Mouse (Mus musculus): Measurements from ENCODE around the gene Lrrk1. TPM values are rescaled to one million over a fixed set of nuclear protein-coding genes. Genes with fewer than 3 reads are reported as not detected.
"Not testable (repeated sequence)": the region's sequence is repeated elsewhere in the genome, so short reads cannot be mapped to it uniquely, and the experiment has no call there.

The Lrrk1 gene
- polyA plus RNA-seq, 1 experiment from 2014 or later: 19.5 TPM

DNA sequence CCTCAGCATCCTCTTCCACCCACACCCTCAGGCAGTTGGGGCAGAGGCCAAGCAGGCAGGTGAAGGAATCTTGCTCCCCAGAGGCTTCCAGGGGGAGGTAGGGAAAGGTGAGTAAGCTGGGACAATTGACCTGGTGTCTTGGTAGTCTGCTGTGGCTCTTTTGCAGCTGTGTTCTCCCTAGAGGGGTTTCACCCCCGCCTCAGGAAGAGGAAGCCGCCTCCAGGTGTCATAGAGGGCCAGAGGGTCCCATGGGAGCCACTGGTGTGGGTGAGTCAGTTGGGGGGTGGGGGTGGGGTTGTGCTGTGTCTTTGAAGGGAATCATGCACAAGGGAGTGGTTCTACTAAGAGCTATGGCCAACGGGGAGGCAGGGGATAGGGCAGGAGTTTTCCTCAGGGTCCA, 193.6 kb downstream of the Lrrk1 start:
- Histone ChIP-seq H3K27ac (no peak overlapping the region), H3K9ac (no peak overlapping the region), H3K9me3 (no peaks in the 10 kb centered on the region), H3K4me2 (no peak overlapping the region), H3K4me3 (replicated peaks) (no peak overlapping the region), H3K36me3 (no peaks in the 10 kb centered on the region), H3K4me1 (0 out of 2 replicates have a peak, but pooled peaks cover 5% of the 10 kb centered on the region), H3K27me3 (replicated peaks) (no peaks in the 10 kb centered on the region)
- ATAC-seq (ENCODE audit: insufficient read depth, low FRiP score, low read depth): no peak
- 75% methylated on average over 3 of the region's 3 CpGs for WGBS

DNA sequence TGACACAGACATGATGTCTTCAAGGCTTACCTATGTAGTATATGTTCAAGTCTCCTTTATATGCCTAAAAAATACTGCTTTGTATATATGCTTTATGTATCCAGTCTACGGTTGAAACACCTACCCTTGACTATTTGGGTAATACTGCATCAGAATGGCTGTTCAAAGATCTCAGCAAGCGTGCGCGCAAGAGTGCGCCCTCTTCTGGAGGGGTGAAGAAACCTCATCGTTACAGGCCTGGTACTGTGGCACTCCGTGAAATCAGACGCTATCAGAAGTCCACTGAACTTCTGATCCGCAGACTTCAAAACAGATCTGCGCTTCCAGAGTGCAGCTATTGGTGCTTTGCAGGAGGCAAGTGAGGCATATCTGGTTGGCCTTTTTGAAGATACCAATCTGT, 197.8 kb downstream of the Lrrk1 start:
- H3K4me3 ChIP-seq (replicated peaks); H3K27ac ChIP-seq; H3K9me3 ChIP-seq; H3K4me2 ChIP-seq; H3K27me3 ChIP-seq (replicated peaks); H3K9ac ChIP-seq; H3K4me1 ChIP-seq; H3K36me3 ChIP-seq; ATAC-seq (ENCODE audit: insufficient read depth, low FRiP score, low read depth): not testable (repeated sequence)
- WGBS: 88% methylated on average over 10 of the region's 10 CpGs

DNA sequence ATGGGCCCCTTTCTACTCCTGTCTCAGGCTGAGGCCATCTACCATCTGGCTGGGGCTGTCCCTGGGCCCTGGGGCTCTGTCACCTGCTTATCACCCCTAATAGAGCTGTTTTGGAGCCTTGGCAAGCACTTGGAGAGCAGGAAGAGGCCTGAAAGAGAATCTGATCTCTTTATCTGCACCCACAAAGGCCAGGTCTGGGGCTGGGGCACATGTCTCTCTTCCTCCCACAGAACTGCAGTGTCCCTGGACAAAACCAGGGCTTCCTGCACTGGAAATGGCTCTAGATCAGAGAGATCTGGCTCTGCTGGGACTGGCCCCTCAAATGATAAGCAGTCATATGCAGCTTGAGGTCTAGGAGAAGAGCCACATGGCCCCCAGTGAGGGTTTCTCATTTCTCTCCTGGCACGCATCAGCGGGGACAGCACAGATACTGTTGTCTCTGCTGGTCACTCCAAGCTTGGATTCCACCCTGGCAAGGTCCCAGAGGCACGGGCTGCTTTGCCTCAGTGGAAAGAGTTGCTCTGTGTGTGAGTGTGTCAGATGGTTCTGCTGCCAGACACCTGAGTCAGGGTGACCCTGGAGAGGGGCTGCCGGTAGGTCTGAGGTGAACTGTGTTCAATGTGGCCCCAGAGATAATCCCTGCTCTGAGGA, 200.4 kb downstream of the Lrrk1 start:
- WGBS: 75% methylated on average over 4 of the region's 4 CpGs
- Histone ChIP-seq H3K27ac (no peak overlapping the region), H3K36me3 (no peaks in the 10 kb centered on the region), H3K4me2 (no peak overlapping the region), H3K9ac (no peak overlapping the region), H3K27me3 (replicated peaks) (no peaks in the 10 kb centered on the region), H3K4me3 (replicated peaks) (no peak overlapping the region), H3K4me1 (no peaks in the 10 kb centered on the region), H3K9me3 (no peaks in the 10 kb centered on the region)
- ATAC-seq (ENCODE audit: insufficient read depth, low FRiP score, low read depth): peak; percentile 16; the same call in 1 of the 2 replicates

DNA sequence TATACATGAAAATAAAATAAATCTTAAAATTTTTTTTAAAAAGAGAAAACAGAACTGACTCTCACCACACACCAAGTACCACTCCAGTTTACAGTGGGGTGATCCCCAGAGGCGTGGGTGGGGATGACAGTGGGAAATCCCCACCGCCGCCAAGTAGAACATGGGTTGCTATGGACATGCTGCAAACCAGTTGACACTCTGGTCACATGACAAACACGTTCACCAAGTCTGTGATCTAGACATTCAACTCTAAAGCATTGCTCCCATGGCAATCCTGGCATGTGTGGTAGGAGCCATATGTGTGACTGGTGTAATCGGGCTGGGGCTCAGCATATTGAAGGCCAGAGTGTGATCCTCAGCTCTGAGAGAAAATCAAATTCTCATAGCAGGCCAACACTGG, 202.8 kb downstream of the Lrrk1 start:
- Histone ChIP-seq H3K4me2 (no peak overlapping the region), H3K27ac (no peak overlapping the region), H3K4me3 (replicated peaks) (no peak overlapping the region), H3K4me1 (no peaks in the 10 kb centered on the region), H3K9me3 (no peaks in the 10 kb centered on the region), H3K36me3 (no peaks in the 10 kb centered on the region), H3K27me3 (replicated peaks) (no peaks in the 10 kb centered on the region), H3K9ac (no peak overlapping the region)
- 91% methylated on average over 5 of the region's 5 CpGs for WGBS
- no peak for ATAC-seq (ENCODE audit: insufficient read depth, low FRiP score, low read depth)

DNA sequence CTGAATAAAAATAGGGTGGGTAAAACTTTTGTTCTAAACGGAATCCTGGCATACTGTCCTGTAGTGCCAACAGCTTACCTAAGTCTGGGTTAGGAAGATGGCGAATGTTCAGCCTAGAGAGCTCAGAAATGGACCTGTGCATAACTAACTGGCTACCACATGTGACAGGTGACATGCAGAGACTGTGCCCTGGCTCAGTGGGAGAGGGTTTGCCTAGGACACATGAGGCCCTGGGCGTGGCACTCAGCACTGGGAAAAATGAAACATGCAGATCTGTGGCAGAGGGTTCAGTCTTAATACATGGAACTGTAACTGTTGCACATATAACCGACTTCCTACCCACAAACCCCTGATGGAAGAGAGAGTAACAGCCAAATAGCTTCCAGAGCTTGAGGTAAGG, 204.1 kb downstream of the Lrrk1 start:
- Histone ChIP-seq H3K4me3 (replicated peaks) (no peak overlapping the region), H3K4me2 (no peak overlapping the region), H3K27ac (no peak overlapping the region), H3K9me3 (no peaks in the 10 kb centered on the region), H3K36me3 (no peaks in the 10 kb centered on the region), H3K9ac (no peak overlapping the region), H3K27me3 (replicated peaks) (no peaks in the 10 kb centered on the region), H3K4me1 (no peaks in the 10 kb centered on the region)
- WGBS: 78% methylated on average over 4 of the region's 4 CpGs
- no peak for ATAC-seq (ENCODE audit: insufficient read depth, low FRiP score, low read depth)

DNA sequence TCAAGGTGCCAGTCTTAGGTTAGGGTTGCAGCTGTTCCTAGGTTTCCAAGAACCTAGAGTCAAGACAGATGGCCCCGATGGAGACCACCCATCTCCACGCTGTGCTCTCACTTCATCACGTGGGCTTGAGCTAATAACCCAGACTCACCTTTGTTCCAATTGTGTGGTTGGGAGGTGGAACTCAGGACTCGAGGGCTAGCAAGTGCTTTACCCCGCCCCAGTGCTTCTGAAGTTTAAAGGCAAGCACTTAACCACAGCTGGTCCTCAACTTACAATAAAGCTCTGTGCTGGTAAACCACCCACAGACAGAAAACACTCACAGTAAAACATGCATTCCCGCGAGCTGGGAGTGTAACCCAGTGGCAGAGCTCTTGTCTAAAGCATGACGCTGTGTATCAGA, 204.7 kb downstream of the Lrrk1 start:
- WGBS: 58% methylated on average over 8 of the region's 8 CpGs
- no peaks in the 10 kb centered on the region for H3K9me3 ChIP-seq
- ATAC-seq (ENCODE audit: insufficient read depth, low FRiP score, low read depth): no peak
- no peak overlapping the region for H3K4me2 ChIP-seq
- H3K36me3 ChIP-seq: no peaks in the 10 kb centered on the region
- H3K4me1 ChIP-seq: no peaks in the 10 kb centered on the region
- H3K27me3 ChIP-seq (replicated peaks): no peaks in the 10 kb centered on the region
- H3K9ac ChIP-seq: no peak overlapping the region
- no peak overlapping the region for H3K4me3 ChIP-seq (replicated peaks)
- no peak overlapping the region for H3K27ac ChIP-seq

DNA sequence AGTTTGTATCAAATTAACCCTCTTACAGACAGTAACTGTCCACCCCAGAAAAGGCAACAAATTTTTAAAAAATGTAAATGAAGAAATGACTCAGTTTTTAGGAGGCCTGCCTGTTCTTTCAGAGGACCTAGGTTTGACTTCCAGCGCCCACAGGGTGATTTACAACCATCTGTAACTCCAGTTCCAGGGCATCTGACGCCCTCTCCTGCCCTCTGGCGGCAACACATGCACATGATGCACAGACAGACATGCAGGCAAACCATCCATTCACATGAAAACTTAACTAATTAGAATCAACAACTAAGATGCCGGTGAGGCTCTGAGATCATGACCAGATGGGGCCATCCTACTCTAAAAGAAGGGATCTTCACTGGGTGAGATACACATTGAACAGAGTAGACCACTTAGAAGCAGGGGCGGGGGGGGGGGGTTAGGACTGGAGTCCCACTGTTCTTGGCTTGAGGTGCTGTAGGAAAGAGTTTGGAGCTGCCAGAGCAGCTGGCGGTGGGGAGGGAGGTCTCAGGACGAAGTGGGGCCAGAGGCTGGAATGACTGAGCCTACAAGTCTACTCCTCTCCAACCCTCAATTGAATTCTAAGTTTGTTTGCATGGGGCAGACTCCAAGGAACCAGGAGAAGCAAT, 206.0 kb downstream of the Lrrk1 start:
- Histone ChIP-seq H3K9ac (no peak overlapping the region), H3K4me1 (no peaks in the 10 kb centered on the region), H3K4me2 (no peak overlapping the region), H3K36me3 (no peaks in the 10 kb centered on the region), H3K4me3 (replicated peaks) (no peak overlapping the region), H3K27ac (no peak overlapping the region), H3K27me3 (replicated peaks) (no peaks in the 10 kb centered on the region), H3K9me3 (no peaks in the 10 kb centered on the region)
- 81% methylated on average over 7 of the region's 7 CpGs for WGBS
- ATAC-seq (ENCODE audit: insufficient read depth, low FRiP score, low read depth): no peak

DNA sequence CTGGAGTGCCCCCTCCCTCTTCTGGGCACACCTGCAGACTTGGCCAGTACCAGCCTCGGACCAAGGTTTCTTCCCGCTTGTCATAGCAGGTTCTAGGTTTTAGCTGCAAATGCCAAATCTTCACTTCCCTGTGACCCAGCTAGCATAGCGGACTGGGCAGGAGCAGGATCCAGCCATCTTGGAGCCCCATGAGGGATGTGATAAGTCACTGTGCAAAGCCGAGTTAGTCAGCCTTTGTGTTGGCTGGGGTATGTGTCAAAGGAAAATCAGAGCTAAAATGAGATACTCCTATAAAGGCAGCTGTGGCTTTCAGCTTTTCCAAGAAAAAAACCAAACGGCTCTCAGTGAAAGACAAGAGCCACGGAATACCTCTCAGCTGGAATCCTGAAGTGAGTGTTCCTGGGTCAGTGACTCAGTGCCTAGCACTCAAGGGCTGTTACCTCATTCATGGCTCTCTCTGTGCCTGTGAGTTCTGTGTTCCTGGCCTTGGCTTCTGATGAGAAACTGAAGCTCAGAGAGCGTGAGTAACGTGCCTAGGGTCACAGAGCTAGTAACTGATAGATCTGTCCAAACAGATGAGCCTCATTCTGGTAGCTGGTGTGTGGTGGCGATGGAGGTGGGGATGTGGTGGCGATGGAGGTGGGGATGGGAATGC, 207.3 kb downstream of the Lrrk1 start:
- no peak overlapping the region for H3K4me3 ChIP-seq (replicated peaks)
- no peaks in the 10 kb centered on the region for H3K4me1 ChIP-seq
- no peaks in the 10 kb centered on the region for H3K36me3 ChIP-seq
- WGBS: 81% methylated on average over 10 of the region's 10 CpGs
- no peak overlapping the region for H3K27ac ChIP-seq
- no peak for ATAC-seq (ENCODE audit: insufficient read depth, low FRiP score, low read depth)
- H3K9ac ChIP-seq: no peak overlapping the region
- no peaks in the 10 kb centered on the region for H3K27me3 ChIP-seq (replicated peaks)
- H3K9me3 ChIP-seq: no peaks in the 10 kb centered on the region
- no peak overlapping the region for H3K4me2 ChIP-seq

DNA sequence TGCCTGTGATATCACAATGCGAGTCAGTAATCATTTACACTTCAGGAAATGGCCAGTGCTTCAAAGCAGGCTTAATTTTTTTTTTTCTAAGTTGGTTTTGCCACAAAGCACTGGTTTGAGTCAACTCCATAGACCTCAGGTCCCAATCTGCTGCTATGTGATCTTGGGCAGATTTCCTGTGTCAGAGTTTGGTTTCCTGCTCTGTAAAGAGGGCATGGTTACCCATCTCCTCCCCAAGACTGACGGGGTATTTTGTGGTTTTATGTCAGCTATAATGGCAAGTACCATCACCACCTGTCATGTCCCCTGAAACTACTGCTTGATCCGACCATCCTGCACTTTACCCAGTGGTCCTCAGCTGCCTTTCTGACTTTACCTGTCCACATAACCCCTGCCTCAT, 207.9 kb downstream of the Lrrk1 start:
- no peaks in the 10 kb centered on the region for H3K27me3 ChIP-seq (replicated peaks)
- no peak overlapping the region for H3K9ac ChIP-seq
- no peak overlapping the region for H3K4me2 ChIP-seq
- no peak overlapping the region for H3K27ac ChIP-seq
- no peaks in the 10 kb centered on the region for H3K36me3 ChIP-seq
- no peaks in the 10 kb centered on the region for H3K4me1 ChIP-seq
- no peak overlapping the region for H3K4me3 ChIP-seq (replicated peaks)
- ATAC-seq (ENCODE audit: insufficient read depth, low FRiP score, low read depth): no peak
- no peaks in the 10 kb centered on the region for H3K9me3 ChIP-seq
- WGBS: 73% methylated on average over 3 of the region's 3 CpGs

DNA sequence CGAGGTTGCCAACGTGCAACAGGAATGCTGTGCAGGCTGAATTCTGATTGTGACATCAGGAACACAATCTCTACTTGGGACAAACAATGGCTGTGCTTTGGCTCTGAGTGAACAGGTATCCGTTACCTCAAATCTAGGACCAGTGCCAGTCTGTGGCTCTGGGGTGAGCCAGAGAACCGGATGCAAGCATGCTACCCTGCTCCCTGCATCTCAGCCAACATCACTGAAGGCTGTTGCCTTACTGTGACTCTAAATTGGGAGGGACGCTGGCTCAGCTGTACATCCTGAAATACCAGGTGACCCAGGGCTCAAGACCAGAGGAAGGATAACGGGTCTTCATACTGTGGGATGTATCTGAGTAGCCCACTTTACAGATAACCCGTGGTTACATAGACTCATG, 208.4 kb downstream of the Lrrk1 start:
- no peaks in the 10 kb centered on the region for H3K4me1 ChIP-seq
- H3K36me3 ChIP-seq: no peaks in the 10 kb centered on the region
- H3K27ac ChIP-seq: no peak overlapping the region
- H3K27me3 ChIP-seq (replicated peaks): no peaks in the 10 kb centered on the region
- 84% methylated on average over 7 of the region's 7 CpGs for WGBS
- ATAC-seq (ENCODE audit: insufficient read depth, low FRiP score, low read depth): no peak
- H3K9ac ChIP-seq: no peak overlapping the region
- no peak overlapping the region for H3K4me2 ChIP-seq
- H3K9me3 ChIP-seq: no peaks in the 10 kb centered on the region
- H3K4me3 ChIP-seq (replicated peaks): no peak overlapping the region

DNA sequence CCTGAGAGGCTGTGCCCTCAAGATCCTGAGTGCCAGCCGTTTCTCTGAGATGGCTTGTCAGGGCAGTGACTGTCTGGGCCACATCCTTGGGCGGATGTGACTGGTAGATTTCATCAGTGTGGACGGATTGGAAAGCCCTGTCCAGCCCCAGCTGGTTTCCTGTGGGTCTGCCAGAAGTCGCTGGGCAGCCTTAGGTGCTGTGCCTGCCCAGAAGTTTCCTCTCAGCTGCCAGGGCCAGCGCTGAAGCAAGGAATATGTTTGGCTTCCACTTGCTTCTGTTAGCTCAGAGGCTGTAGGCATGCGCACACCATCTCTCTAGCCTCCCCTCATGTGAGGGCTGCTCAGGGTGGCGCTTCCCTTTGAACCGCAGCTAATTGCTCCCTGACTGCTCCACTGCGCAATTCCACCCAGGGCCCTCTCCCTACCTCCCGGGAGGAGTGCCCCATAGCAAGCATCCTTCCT, 209.0 kb downstream of the Lrrk1 start:
- peaks cover 4% of the 10 kb centered on the region; the same call in 1 of the 2 replicates for H3K36me3 ChIP-seq
- no peak overlapping the region for H3K27ac ChIP-seq
- H3K4me3 ChIP-seq (replicated peaks): no peak overlapping the region
- no peaks in the 10 kb centered on the region for H3K4me1 ChIP-seq
- ATAC-seq (ENCODE audit: insufficient read depth, low FRiP score, low read depth): no peak
- H3K9ac ChIP-seq: no peak overlapping the region
- H3K9me3 ChIP-seq: no peaks in the 10 kb centered on the region
- 53% methylated on average over 10 of the region's 10 CpGs for WGBS
- H3K4me2 ChIP-seq: no peak overlapping the region
- H3K27me3 ChIP-seq (replicated peaks): no peaks in the 10 kb centered on the region

DNA sequence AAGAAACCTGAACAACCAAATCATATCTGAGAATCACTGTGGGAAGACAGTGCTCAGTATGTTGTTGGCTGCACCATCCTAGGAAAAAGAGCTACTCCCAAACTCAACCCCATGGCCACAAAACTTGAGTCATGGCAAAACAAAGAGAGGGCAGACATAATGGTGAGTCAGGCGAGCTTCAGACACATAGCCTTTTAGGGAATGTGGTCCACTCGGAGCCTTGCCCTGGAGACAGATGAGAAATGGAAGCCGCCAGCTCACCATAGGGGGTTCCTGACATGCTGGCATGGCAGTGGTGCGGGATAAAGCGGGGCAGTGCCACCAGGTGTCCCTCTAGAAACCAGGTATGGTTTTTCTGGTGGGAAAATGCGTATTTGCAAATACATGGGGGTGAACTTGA, 210.0 kb downstream of the Lrrk1 start:
- 88% methylated on average over 6 of the region's 6 CpGs for WGBS
- no peak for ATAC-seq (ENCODE audit: insufficient read depth, low FRiP score, low read depth)
- Histone ChIP-seq H3K9me3 (no peaks in the 10 kb centered on the region), H3K27ac (no peak overlapping the region), H3K4me1 (no peaks in the 10 kb centered on the region), H3K4me2 (no peak overlapping the region), H3K27me3 (replicated peaks) (no peaks in the 10 kb centered on the region), H3K36me3 (peaks cover 10% of the 10 kb centered on the region; the same call in 1 of the 2 replicates), H3K4me3 (replicated peaks) (no peak overlapping the region), H3K9ac (no peak overlapping the region)

All from stomach, embryonic 15.5 days (tissue).